Mouse (Mus musculus): ENCODE results near the gene Sema7a. TPM values are rescaled to one million over a fixed set of nuclear protein-coding genes. Genes with fewer than 3 reads are reported as not detected.

Sema7a gene
- polyA plus RNA-seq, 1 experiment: 26.1 TPM

DNA sequence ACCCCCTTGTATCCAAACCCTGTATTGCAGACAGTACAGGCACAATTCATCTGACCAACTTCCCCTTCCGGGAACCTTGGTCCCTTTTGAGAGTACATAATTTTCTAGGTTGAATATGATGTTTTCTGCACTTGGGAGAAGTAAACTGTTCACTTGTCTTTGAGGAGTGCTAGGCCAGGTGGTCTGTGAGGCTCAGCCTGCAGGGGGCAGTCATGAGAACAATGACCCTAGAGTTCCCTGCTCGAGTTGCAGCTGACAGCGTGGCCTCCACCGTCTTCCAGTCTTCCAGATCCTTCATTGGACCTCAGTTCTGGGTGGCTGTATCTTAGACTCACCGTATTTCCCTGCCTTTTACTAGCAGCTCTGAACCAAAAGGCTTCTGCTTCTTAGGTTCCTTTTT is 4.7 kb downstream of the Sema7a start:
- TF ChIP-seq POLR2A (IDR thresholded peaks at IDR 0.05; ENCODE audit: low read depth, low read length) (no peak), CTCF (IDR thresholded peaks at IDR 0.05; ENCODE audit: extremely low read depth, insufficient read depth, insufficient read length, insufficient replicate concordance) (peak; percentile 68; the same call in 1 of the 2 replicates)
- peak in 1 of 2 experiments; percentile 71 for DNase-seq (ENCODE audit: low read depth in 1 of 2, low spot score in 2 of 2)
- H3K4me3 ChIP-seq (ENCODE audit: extremely low read depth, insufficient read depth, insufficient read length): no peak overlapping the region
- H3K36me3 ChIP-seq (ENCODE audit: control insufficient read depth, insufficient read depth, low read length): no peaks in the 10 kb centered on the region
- WGBS: 13% methylated on average over 5 of the region's 5 CpGs
- H3K4me1 ChIP-seq (ENCODE audit: control insufficient read depth, insufficient read depth, insufficient read length): peaks cover 27% of the 10 kb centered on the region; the same call in 1 of the 2 replicates
- H3K27ac ChIP-seq (ENCODE audit: insufficient read depth, low read length): no peak overlapping the region
- H3K27me3 ChIP-seq (ENCODE audit: control insufficient read depth, insufficient read depth, low read length): no peaks in the 10 kb centered on the region

DNA sequence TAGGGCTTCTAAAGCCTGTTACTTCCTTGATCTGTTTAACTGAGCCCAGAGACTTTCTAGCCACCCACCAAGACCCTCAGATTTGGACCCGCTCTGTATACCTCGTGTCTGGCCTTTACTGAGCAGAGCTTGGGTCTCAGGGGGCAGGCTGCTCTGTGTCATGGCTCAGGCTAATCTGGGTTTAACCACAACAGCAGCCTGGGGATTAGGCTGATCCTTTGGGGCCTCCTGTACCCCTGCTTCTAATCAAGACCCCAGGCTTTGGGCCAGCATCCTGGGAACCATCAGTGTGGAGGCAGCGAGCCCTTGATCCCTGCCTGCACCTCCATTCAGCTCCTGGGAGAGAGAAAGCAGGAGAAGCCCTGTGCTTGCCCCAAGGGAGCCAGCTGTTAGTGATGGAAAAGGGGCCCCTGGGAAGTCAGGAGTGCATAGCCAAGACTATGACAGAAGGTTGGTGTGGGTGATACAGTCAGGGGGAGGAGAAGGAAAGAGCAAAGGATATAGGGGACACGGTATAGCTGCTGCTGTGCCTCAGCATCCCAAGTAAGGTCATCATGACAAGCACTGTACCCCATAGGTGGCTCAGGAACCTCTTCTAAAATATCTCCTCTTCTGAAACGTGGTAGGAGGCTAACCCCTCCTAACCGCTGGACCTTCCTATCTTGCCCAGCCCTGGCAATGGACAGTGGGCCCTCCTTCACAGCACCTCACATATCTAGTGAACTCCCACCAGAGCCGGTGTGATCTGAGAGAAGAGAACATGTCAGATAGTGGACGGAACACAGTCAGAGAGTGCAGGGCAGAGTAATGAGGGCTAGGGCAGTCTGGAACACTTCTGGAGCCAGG is 6.1 kb downstream of the Sema7a start:
- WGBS: 73% methylated on average over 8 of the region's 8 CpGs
- no peak for DNase-seq (ENCODE audit: low read depth in 1 of 2, low spot score in 2 of 2)

DNA sequence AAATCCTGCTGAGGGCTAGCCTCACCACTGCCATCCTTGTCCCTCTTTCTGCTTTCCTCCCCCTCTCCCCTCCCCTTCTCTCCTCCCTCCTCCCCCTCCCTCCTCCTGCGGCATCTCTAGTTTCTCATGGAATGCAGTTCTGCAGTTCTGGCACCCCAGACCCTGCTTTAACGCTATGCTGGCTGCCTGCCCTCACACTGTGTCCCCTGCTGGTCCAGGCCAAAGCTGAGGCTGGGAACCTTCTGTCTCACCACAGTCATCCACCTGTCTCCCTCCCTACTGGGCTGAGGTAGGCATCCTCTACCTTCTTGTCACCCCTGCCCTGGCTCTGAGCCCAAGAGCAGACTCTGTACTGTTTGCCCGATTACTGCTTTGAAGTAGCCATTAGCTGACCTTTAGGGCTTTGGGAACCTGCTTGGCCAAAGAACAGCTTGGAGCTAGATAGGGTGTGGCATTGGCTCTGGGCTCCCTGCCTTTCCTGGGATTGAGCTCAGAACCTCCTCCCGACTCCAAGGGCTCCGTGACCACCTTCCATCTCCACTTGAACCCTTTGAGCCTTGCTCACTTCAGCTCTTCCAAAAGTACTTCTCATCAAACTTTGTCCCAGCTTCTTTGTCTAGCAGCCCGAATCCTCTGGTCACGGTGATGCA is 7.6 kb downstream of the Sema7a start:
- Histone ChIP-seq H3K4me1 (ENCODE audit: control insufficient read depth, insufficient read depth, insufficient read length) (peaks cover 18% of the 10 kb centered on the region; the same call in 1 of the 2 replicates), H3K27ac (ENCODE audit: insufficient read depth, low read length) (no peak overlapping the region)
- no peak for DNase-seq (ENCODE audit: low read depth in 1 of 2, low spot score in 2 of 2)

More for the DNA sequence above, 6.1 kb downstream of the Sema7a start:
- no peak for TF ChIP-seq CTCF (IDR thresholded peaks at IDR 0.05; ENCODE audit: extremely low read depth, insufficient read depth, insufficient read length, insufficient replicate concordance)
- no peak for TF ChIP-seq POLR2A (IDR thresholded peaks at IDR 0.05; ENCODE audit: low read depth, low read length)
- H3K27ac ChIP-seq (ENCODE audit: insufficient read depth, low read length): no peak overlapping the region
- peaks cover 25% of the 10 kb centered on the region; the same call in 1 of the 2 replicates for H3K4me1 ChIP-seq (ENCODE audit: control insufficient read depth, insufficient read depth, insufficient read length)
- no peaks in the 10 kb centered on the region for H3K27me3 ChIP-seq (ENCODE audit: control insufficient read depth, insufficient read depth, low read length)
- no peak overlapping the region for H3K4me3 ChIP-seq (ENCODE audit: extremely low read depth, insufficient read depth, insufficient read length)
- no peaks in the 10 kb centered on the region for H3K36me3 ChIP-seq (ENCODE audit: control insufficient read depth, insufficient read depth, low read length)

DNA sequence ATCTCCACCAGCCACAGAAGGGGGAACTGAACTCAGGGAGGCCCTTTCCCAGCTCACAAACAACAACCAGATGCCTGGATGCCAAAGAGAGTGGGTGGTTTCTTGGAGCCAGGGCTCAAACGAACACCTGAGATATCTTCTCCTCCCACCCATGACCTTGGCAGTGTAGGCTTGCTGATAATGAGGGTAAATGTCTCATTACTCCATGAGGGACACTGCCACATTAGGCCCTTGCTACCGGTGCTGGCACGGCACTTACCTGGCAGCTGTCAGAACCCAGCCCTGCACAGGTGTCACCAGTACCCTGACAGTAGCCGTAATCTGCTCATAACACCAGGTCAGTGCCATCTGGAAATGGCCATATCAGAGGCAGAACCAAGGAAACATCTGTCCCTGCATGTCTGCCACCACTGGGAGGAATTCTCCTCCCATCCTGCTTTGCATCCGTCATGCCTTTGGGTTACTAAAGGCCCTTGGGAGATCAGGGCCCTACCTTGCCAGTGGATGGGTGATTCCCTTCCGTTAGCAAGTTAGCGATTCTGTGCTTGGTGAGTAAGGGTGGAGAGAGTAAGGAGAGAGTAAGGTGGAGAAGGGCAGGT is 8.5 kb downstream of the Sema7a start:
- DNase-seq (ENCODE audit: low read depth in 1 of 2, low spot score in 2 of 2): no peak
- no peak overlapping the region for H3K27ac ChIP-seq (ENCODE audit: insufficient read depth, low read length)
- no peaks in the 10 kb centered on the region for H3K36me3 ChIP-seq (ENCODE audit: control insufficient read depth, insufficient read depth, low read length)
- H3K27me3 ChIP-seq (ENCODE audit: control insufficient read depth, insufficient read depth, low read length): no peaks in the 10 kb centered on the region
- H3K4me1 ChIP-seq (ENCODE audit: control insufficient read depth, insufficient read depth, insufficient read length): peaks cover 13% of the 10 kb centered on the region; the same call in 1 of the 2 replicates
- H3K4me3 ChIP-seq (ENCODE audit: extremely low read depth, insufficient read depth, insufficient read length): no peak overlapping the region
- WGBS: 85% methylated on average over 7 of the region's 7 CpGs
- TF ChIP-seq CTCF (IDR thresholded peaks at IDR 0.05; ENCODE audit: extremely low read depth, insufficient read depth, insufficient read length, insufficient replicate concordance): no peak
- TF ChIP-seq POLR2A (IDR thresholded peaks at IDR 0.05; ENCODE audit: low read depth, low read length): no peak

More for the DNA sequence above, 7.6 kb downstream of the Sema7a start:
- TF ChIP-seq CTCF (IDR thresholded peaks at IDR 0.05; ENCODE audit: extremely low read depth, insufficient read depth, insufficient read length, insufficient replicate concordance): no peak
- H3K36me3 ChIP-seq (ENCODE audit: control insufficient read depth, insufficient read depth, low read length): no peaks in the 10 kb centered on the region
- H3K27me3 ChIP-seq (ENCODE audit: control insufficient read depth, insufficient read depth, low read length): no peaks in the 10 kb centered on the region
- WGBS: 83% methylated on average over 7 of the region's 7 CpGs
- H3K4me3 ChIP-seq (ENCODE audit: extremely low read depth, insufficient read depth, insufficient read length): no peak overlapping the region

DNA sequence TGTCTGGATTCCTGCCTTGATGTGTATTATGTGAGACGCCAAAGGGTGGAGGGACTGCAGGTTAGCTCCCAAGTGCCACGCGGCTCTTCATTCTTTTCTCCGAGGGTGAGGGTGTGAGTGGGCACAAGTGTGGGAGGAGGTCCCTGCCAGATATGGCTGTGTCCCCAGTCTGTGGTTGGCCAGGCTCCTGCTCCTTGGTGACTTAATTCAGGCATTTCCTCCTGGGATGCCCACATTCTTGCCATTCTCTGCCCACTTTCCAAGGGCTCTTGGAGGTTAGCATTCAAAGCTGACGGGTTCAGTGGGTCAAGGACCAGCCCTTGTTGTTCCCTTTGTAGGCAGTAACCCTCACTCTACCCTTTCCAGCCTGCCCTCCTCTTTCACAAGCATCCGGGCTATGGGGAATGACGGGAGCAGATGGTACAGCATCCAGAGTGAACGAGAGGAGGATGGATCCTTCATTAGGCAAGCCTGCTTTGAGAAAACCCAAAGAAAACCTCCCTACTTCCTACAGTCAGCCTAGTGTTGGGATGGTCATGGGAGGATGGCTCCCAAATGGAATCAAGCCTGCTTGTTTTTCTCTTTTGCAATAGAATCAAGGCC is 9.3 kb downstream of the Sema7a start:
- H3K27me3 ChIP-seq (ENCODE audit: control insufficient read depth, insufficient read depth, low read length): no peaks in the 10 kb centered on the region
- no peaks in the 10 kb centered on the region for H3K36me3 ChIP-seq (ENCODE audit: control insufficient read depth, insufficient read depth, low read length)
- H3K4me3 ChIP-seq (ENCODE audit: extremely low read depth, insufficient read depth, insufficient read length): no peak overlapping the region
- DNase-seq (ENCODE audit: low read depth in 1 of 2, low spot score in 2 of 2): no peak
- 84% methylated on average over 8 of the region's 8 CpGs for WGBS
- no peak overlapping the region for H3K27ac ChIP-seq (ENCODE audit: insufficient read depth, low read length)
- peaks cover 9% of the 10 kb centered on the region; the same call in 1 of the 2 replicates for H3K4me1 ChIP-seq (ENCODE audit: control insufficient read depth, insufficient read depth, insufficient read length)
- TF ChIP-seq CTCF (IDR thresholded peaks at IDR 0.05; ENCODE audit: extremely low read depth, insufficient read depth, insufficient read length, insufficient replicate concordance) (no peak), POLR2A (IDR thresholded peaks at IDR 0.05; ENCODE audit: low read depth, low read length) (no peak)

DNA sequence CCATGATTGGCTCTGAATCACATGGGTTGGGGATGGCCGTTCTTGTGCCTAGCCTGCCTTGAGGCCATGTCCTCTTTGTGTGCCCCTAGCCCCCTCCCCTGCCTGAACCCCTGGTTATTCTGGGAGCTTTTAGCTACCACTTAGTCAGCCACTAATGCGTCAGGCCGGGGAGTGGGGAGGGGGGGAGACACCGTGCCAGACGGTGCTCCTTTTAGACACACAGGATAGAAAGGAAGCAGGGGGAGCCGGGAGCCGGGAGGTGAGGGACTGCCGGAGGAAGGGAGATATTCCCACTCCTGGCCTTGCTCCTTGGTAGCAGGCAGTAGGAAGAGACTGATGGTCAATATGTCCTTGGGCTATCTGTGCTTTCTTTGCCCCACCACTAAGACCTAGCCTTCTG is 10.0 kb downstream of the Sema7a start:
- DNase-seq (ENCODE audit: low read depth in 1 of 2, low spot score in 2 of 2): no peak
- no peak overlapping the region for H3K4me3 ChIP-seq (ENCODE audit: extremely low read depth, insufficient read depth, insufficient read length)
- H3K36me3 ChIP-seq (ENCODE audit: control insufficient read depth, insufficient read depth, low read length): no peaks in the 10 kb centered on the region
- H3K27ac ChIP-seq (ENCODE audit: insufficient read depth, low read length): no peak overlapping the region
- WGBS: 87% methylated on average over 8 of the region's 8 CpGs
- no peak for TF ChIP-seq POLR2A (IDR thresholded peaks at IDR 0.05; ENCODE audit: low read depth, low read length)
- no peak for TF ChIP-seq CTCF (IDR thresholded peaks at IDR 0.05; ENCODE audit: extremely low read depth, insufficient read depth, insufficient read length, insufficient replicate concordance)
- peaks cover 12% of the 10 kb centered on the region; the same call in 1 of the 2 replicates for H3K4me1 ChIP-seq (ENCODE audit: control insufficient read depth, insufficient read depth, insufficient read length)
- H3K27me3 ChIP-seq (ENCODE audit: control insufficient read depth, insufficient read depth, low read length): no peaks in the 10 kb centered on the region
